Mouse (Mus musculus) limb, embryonic 11.5 days (tissue): ENCODE results near the gene Adra1d. TPM values are rescaled to one million over a fixed set of nuclear protein-coding genes. Genes with fewer than 3 reads are reported as not detected.

Source experiments
- ATAC-seq: fragments of 200-750 bp; cut with Nextera tagmentation; 2 replicates; pipeline ENCODE4 v1.8.0; 2017; ENCODE audit warnings: low read depth; ENCODE audit not compliant: insufficient number of reproducible peaks, low FRiP score, low TSS enrichment
- DNase-seq: peaks from one replicate; pipeline ENCODE4 v3.0.0-alpha.2; 2015; ENCODE audit warnings: low spot score
- H3K27ac ChIP-seq: fragments of 300-500 bp; sonication (generic); replicated peaks from 2 replicates; pipeline ENCODE4 v1.5.1; 2014; ENCODE audit warnings: low read depth, mild to moderate bottlenecking, low read length
- H3K27me3 ChIP-seq: fragments of 300-500 bp; sonication (generic); 2 replicates; pipeline ENCODE4 v1.6.1; 2014; ENCODE audit warnings: mild to moderate bottlenecking, low read length, mixed read lengths; ENCODE audit not compliant: control insufficient read depth, insufficient read depth
- H3K36me3 ChIP-seq: fragments of 300-500 bp; sonication (generic); 2 replicates; pipeline ENCODE4 v1.6.1; 2014; ENCODE audit warnings: mild to moderate bottlenecking, low read length, moderate library complexity, mixed read lengths; ENCODE audit not compliant: control insufficient read depth, insufficient read depth
- H3K4me1 ChIP-seq: fragments of 300-500 bp; sonication (generic); 2 replicates; pipeline ENCODE4 v1.6.1; 2014; ENCODE audit warnings: low read length, mixed read lengths; ENCODE audit not compliant: control insufficient read depth, insufficient read depth
- H3K4me2 ChIP-seq: fragments of 300-500 bp; sonication (generic); 2 replicates; pipeline ENCODE4 v1.6.1; 2014; ENCODE audit warnings: low read depth, mild to moderate bottlenecking, moderate library complexity; ENCODE audit not compliant: severe bottlenecking
- H3K4me3 ChIP-seq: fragments of 300-500 bp; sonication (generic); 2 replicates; pipeline ENCODE4 v1.5.1; 2014; ENCODE audit warnings: low read depth, low read length
- H3K9ac ChIP-seq: fragments of 300-500 bp; sonication (generic); 2 replicates; pipeline ENCODE4 v1.6.1; 2014; ENCODE audit warnings: mild to moderate bottlenecking, low read length
- H3K9me3 ChIP-seq: fragments of 300-500 bp; sonication (generic); 2 replicates; pipeline ENCODE4 v1.6.1; 2016; ENCODE audit warnings: low read length; ENCODE audit not compliant: control insufficient read depth
- whole genome bisulfite sequencing: fragments of 180-500 bp; shearing (Covaris S2); extraction: QIAGEN DNeasy Blood & Tissue Kit; methylation state at CpG from one replicate; pipeline ENCODE4 v1.1.7; 2014; 5-methylcytosine and 5-hydroxymethylcytosine counted together
- polyA plus RNA-seq: library from polyadenylated mRNA; unstranded; fragments of >200 nt; fragmentation: Nextera tagmentation; extraction: Ambion mirVana; gene quantifications from 2 replicates; pipeline ENCODE4 v1.2.1, GENCODE M21; 2014

Gene Adra1d
- polyA plus RNA-seq, 1 experiment from 2014 or later, result not detected

GRCm38 (mm10) chr2:131530623-131531008, 31.5 kb downstream of the Adra1d start:
- H3K9ac ChIP-seq, result no peak overlapping the region
- no peak overlapping the region for H3K4me2 ChIP-seq
- no peaks in the 10 kb centered on the region for H3K36me3 ChIP-seq
- no peak overlapping the region for H3K4me3 ChIP-seq
- H3K27me3 ChIP-seq, result no peaks in the 10 kb centered on the region
- H3K27ac ChIP-seq, result no peak overlapping the region
- 25% methylated on average over 9 of the region's 9 CpGs for WGBS
- no peaks in the 10 kb centered on the region for H3K4me1 ChIP-seq
- DNase-seq (peak; percentile 54), ATAC-seq (no peak)
- no peaks in the 10 kb centered on the region for H3K9me3 ChIP-seq

GRCm38 (mm10) chr2:131529898-131530622, 32.0 kb downstream of the Adra1d start:
- no peak for ATAC-seq
- no peaks in the 10 kb centered on the region for H3K4me1 ChIP-seq

GRCm38 (mm10) chr2:131527061-131527460, 35.0 kb downstream of the Adra1d start:
- no peaks in the 10 kb centered on the region for H3K27me3 ChIP-seq
- 0 out of 2 replicates have a peak, but pooled peaks cover under 1% of the 10 kb centered on the region for H3K36me3 ChIP-seq
- no peak overlapping the region for H3K9ac ChIP-seq
- H3K4me2 ChIP-seq, result no peak overlapping the region
- 43% methylated on average over 3 of the region's 3 CpGs for WGBS
- no peak for ATAC-seq
- no peak overlapping the region for H3K4me3 ChIP-seq
- no peaks in the 10 kb centered on the region for H3K9me3 ChIP-seq
- no peaks in the 10 kb centered on the region for H3K4me1 ChIP-seq
- no peak overlapping the region for H3K27ac ChIP-seq
- peak; percentile 69 for DNase-seq

More at GRCm38 (mm10) chr2:131529898-131530622, 32.0 kb downstream of the Adra1d start:
- 44% methylated on average over 11 of the region's 11 CpGs for WGBS
- no peaks in the 10 kb centered on the region for H3K36me3 ChIP-seq
- H3K9ac ChIP-seq, result no peak overlapping the region
- H3K9me3 ChIP-seq, result no peaks in the 10 kb centered on the region
- DNase-seq, result peak; percentile 83
- H3K27ac ChIP-seq, result no peak overlapping the region
- no peaks in the 10 kb centered on the region for H3K27me3 ChIP-seq
- H3K4me2 ChIP-seq, result no peak overlapping the region
- H3K4me3 ChIP-seq, result no peak overlapping the region

- H3K4me3 ChIP-seq, result no peak overlapping the region
- no peak overlapping the region for H3K9ac ChIP-seq
- no peak overlapping the region for H3K4me2 ChIP-seq
- no peak overlapping the region for H3K27ac ChIP-seq
- WGBS, result 95% methylated on average over 19 of the region's 19 CpGs
- H3K36me3 ChIP-seq, result peaks cover 4% of the 10 kb centered on the region; the same call in 1 of the 2 replicates
- no peaks in the 10 kb centered on the region for H3K9me3 ChIP-seq
- no peaks in the 10 kb centered on the region for H3K4me1 ChIP-seq
- DNase-seq (no peak), ATAC-seq (no peak)
- no peaks in the 10 kb centered on the region for H3K27me3 ChIP-seq
These were observed 41.3 kb downstream of the Adra1d start for GRCm38 (mm10) chr2:131520743-131521142.

- Histone ChIP-seq H3K4me3 (no peak overlapping the region), H3K9me3 (no peaks in the 10 kb centered on the region), H3K9ac (no peak overlapping the region), H3K4me2 (no peak overlapping the region), H3K36me3 (peaks cover 4% of the 10 kb centered on the region; the same call in 1 of the 2 replicates), H3K4me1 (no peaks in the 10 kb centered on the region), H3K27me3 (no peaks in the 10 kb centered on the region), H3K27ac (no peak overlapping the region)
- 34% methylated on average over 3 of the region's 3 CpGs for WGBS
- ATAC-seq, result no peak
- no peak for DNase-seq
These were observed 43.3 kb downstream of the Adra1d start for GRCm38 (mm10) chr2:131518790-131519189.

GRCm38 (mm10) chr2:131517550-131517949, 44.5 kb downstream of the Adra1d start:
- 91% methylated on average over 4 of the region's 4 CpGs for WGBS
- H3K4me2 ChIP-seq, result no peak overlapping the region
- no peak overlapping the region for H3K27ac ChIP-seq
- H3K9ac ChIP-seq, result no peak overlapping the region
- H3K27me3 ChIP-seq, result no peaks in the 10 kb centered on the region
- H3K4me1 ChIP-seq, result no peaks in the 10 kb centered on the region
- ATAC-seq (no peak), DNase-seq (no peak)
- no peak overlapping the region for H3K4me3 ChIP-seq
- peaks cover 4% of the 10 kb centered on the region; the same call in 1 of the 2 replicates for H3K36me3 ChIP-seq
- no peaks in the 10 kb centered on the region for H3K9me3 ChIP-seq

- H3K27ac ChIP-seq, result no peak overlapping the region
- no peak overlapping the region for H3K4me3 ChIP-seq
- H3K36me3 ChIP-seq, result no peaks in the 10 kb centered on the region; the same call in 1 of the 2 replicates
These were observed 47.9 kb downstream of the Adra1d start for GRCm38 (mm10) chr2:131514055-131514621.

GRCm38 (mm10) chr2:131513477-131513876, 48.6 kb downstream of the Adra1d start:
- Histone ChIP-seq H3K27ac (no peak overlapping the region), H3K27me3 (no peaks in the 10 kb centered on the region), H3K4me3 (no peak overlapping the region), H3K9ac (no peak overlapping the region), H3K9me3 (no peaks in the 10 kb centered on the region), H3K4me2 (no peak overlapping the region), H3K4me1 (peaks cover 11% of the 10 kb centered on the region), H3K36me3 (no peaks in the 10 kb centered on the region; the same call in 1 of the 2 replicates)
- ATAC-seq (no peak), DNase-seq (no peak)
- 52% methylated on average over 2 of the region's 2 CpGs for WGBS

More at GRCm38 (mm10) chr2:131514055-131514621, 47.9 kb downstream of the Adra1d start:
- ATAC-seq (no peak), DNase-seq (no peak)
- Histone ChIP-seq H3K4me2 (no peak overlapping the region), H3K27me3 (no peaks in the 10 kb centered on the region), H3K9ac (no peak overlapping the region), H3K9me3 (no peaks in the 10 kb centered on the region), H3K4me1 (peaks cover 5% of the 10 kb centered on the region)
- 86% methylated on average over 4 of the region's 4 CpGs for WGBS
